Mouse (Mus musculus): ENCODE measurements around the gene 1700011L22Rik. TPM values are rescaled to one million over a fixed set of nuclear protein-coding genes. Genes with fewer than 3 reads are reported as not detected.

Gene 1700011L22Rik
- polyA plus RNA-seq, 1 experiment, result not detected

- no peaks in the 10 kb centered on the region for H3K36me3 ChIP-seq (ENCODE audit: control insufficient read depth, insufficient read depth, low read length)
Observed at GRCm38 (mm10) chr8:79274940-79275339, 26.6 kb upstream of the 1700011L22Rik start.

GRCm38 (mm10) chr8:79273776-79274175 is 25.4 kb upstream of the 1700011L22Rik start:
- H3K36me3 ChIP-seq (ENCODE audit: control insufficient read depth, insufficient read depth, low read length), result no peaks in the 10 kb centered on the region
- H3K27me3 ChIP-seq (ENCODE audit: control insufficient read depth, insufficient read depth, low read length), result no peaks in the 10 kb centered on the region
- no peak for TF ChIP-seq POLR2A (IDR thresholded peaks at IDR 0.05; ENCODE audit: control insufficient read depth, extremely low read depth, insufficient read depth, low read length, poor library complexity)
- no peak for TF ChIP-seq CTCF (IDR thresholded peaks at IDR 0.05; ENCODE audit: borderline replicate concordance, control insufficient read depth, extremely low read depth, insufficient read depth, low read length, poor library complexity)
- H3K4me1 ChIP-seq (replicated peaks; ENCODE audit: control insufficient read depth, insufficient read depth, low read length), result no peaks in the 10 kb centered on the region
- no peak overlapping the region for H3K27ac ChIP-seq (ENCODE audit: control insufficient read depth, insufficient read depth, low read length)
- 93% methylated on average over 6 of the region's 6 CpGs for WGBS
- DNase-seq, result no peak
- no peak overlapping the region for H3K4me3 ChIP-seq (ENCODE audit: control insufficient read depth, insufficient read depth, low read length)

More at GRCm38 (mm10) chr8:79274940-79275339, 26.6 kb upstream of the 1700011L22Rik start:
- Histone ChIP-seq H3K27me3 (ENCODE audit: control insufficient read depth, insufficient read depth, low read length) (no peaks in the 10 kb centered on the region), H3K4me1 (replicated peaks; ENCODE audit: control insufficient read depth, insufficient read depth, low read length) (no peaks in the 10 kb centered on the region), H3K4me3 (ENCODE audit: control insufficient read depth, insufficient read depth, low read length) (no peak overlapping the region), H3K27ac (ENCODE audit: control insufficient read depth, insufficient read depth, low read length) (no peak overlapping the region)
- 84% methylated on average over 10 of the region's 10 CpGs for whole genome bisulfite sequencing
- TF ChIP-seq CTCF (IDR thresholded peaks at IDR 0.05; ENCODE audit: borderline replicate concordance, control insufficient read depth, extremely low read depth, insufficient read depth, low read length, poor library complexity) (no peak), POLR2A (IDR thresholded peaks at IDR 0.05; ENCODE audit: control insufficient read depth, extremely low read depth, insufficient read depth, low read length, poor library complexity) (no peak)
- no peak for DNase-seq

- no peaks in the 10 kb centered on the region for H3K27me3 ChIP-seq (ENCODE audit: control insufficient read depth, insufficient read depth, low read length)
- DNase-seq, result no peak
- no peak overlapping the region for H3K27ac ChIP-seq (ENCODE audit: control insufficient read depth, insufficient read depth, low read length)
- TF ChIP-seq POLR2A (IDR thresholded peaks at IDR 0.05; ENCODE audit: control insufficient read depth, extremely low read depth, insufficient read depth, low read length, poor library complexity), result no peak
- TF ChIP-seq CTCF (IDR thresholded peaks at IDR 0.05; ENCODE audit: borderline replicate concordance, control insufficient read depth, extremely low read depth, insufficient read depth, low read length, poor library complexity), result no peak
- no peak overlapping the region for H3K4me3 ChIP-seq (ENCODE audit: control insufficient read depth, insufficient read depth, low read length)
- 91% methylated on average over 4 of the region's 4 CpGs for WGBS
- no peaks in the 10 kb centered on the region for H3K36me3 ChIP-seq (ENCODE audit: control insufficient read depth, insufficient read depth, low read length)
- no peaks in the 10 kb centered on the region for H3K4me1 ChIP-seq (replicated peaks; ENCODE audit: control insufficient read depth, insufficient read depth, low read length)
Observed at GRCm38 (mm10) chr8:79272676-79273075, 24.3 kb upstream of the 1700011L22Rik start.

GRCm38 (mm10) chr8:79268921-79269320 is 20.6 kb upstream of the 1700011L22Rik start:
- Histone ChIP-seq H3K4me3 (ENCODE audit: control insufficient read depth, insufficient read depth, low read length) (no peak overlapping the region), H3K4me1 (replicated peaks; ENCODE audit: control insufficient read depth, insufficient read depth, low read length) (no peaks in the 10 kb centered on the region), H3K27ac (ENCODE audit: control insufficient read depth, insufficient read depth, low read length) (no peak overlapping the region), H3K27me3 (ENCODE audit: control insufficient read depth, insufficient read depth, low read length) (no peaks in the 10 kb centered on the region), H3K36me3 (ENCODE audit: control insufficient read depth, insufficient read depth, low read length) (no peaks in the 10 kb centered on the region)
- WGBS, result 97% methylated on average over 7 of the region's 7 CpGs
- DNase-seq, result no peak
- no peak for TF ChIP-seq POLR2A (IDR thresholded peaks at IDR 0.05; ENCODE audit: control insufficient read depth, extremely low read depth, insufficient read depth, low read length, poor library complexity)
- no peak for TF ChIP-seq CTCF (IDR thresholded peaks at IDR 0.05; ENCODE audit: borderline replicate concordance, control insufficient read depth, extremely low read depth, insufficient read depth, low read length, poor library complexity)

- Histone ChIP-seq H3K4me3 (ENCODE audit: control insufficient read depth, insufficient read depth, low read length) (no peak overlapping the region), H3K27me3 (ENCODE audit: control insufficient read depth, insufficient read depth, low read length) (no peaks in the 10 kb centered on the region), H3K36me3 (ENCODE audit: control insufficient read depth, insufficient read depth, low read length) (no peaks in the 10 kb centered on the region), H3K27ac (ENCODE audit: control insufficient read depth, insufficient read depth, low read length) (no peak overlapping the region), H3K4me1 (replicated peaks; ENCODE audit: control insufficient read depth, insufficient read depth, low read length) (no peaks in the 10 kb centered on the region)
- TF ChIP-seq POLR2A (IDR thresholded peaks at IDR 0.05; ENCODE audit: control insufficient read depth, extremely low read depth, insufficient read depth, low read length, poor library complexity) (no peak), CTCF (IDR thresholded peaks at IDR 0.05; ENCODE audit: borderline replicate concordance, control insufficient read depth, extremely low read depth, insufficient read depth, low read length, poor library complexity) (no peak)
- DNase-seq, result no peak
- 95% methylated on average over 5 of the region's 5 CpGs for WGBS
Observed at GRCm38 (mm10) chr8:79261920-79262319, 13.6 kb upstream of the 1700011L22Rik start.

GRCm38 (mm10) chr8:79256076-79256705 is 7.8 kb upstream of the 1700011L22Rik start:
- H3K4me1 ChIP-seq (replicated peaks; ENCODE audit: control insufficient read depth, insufficient read depth, low read length), result no peaks in the 10 kb centered on the region
- no peaks in the 10 kb centered on the region for H3K36me3 ChIP-seq (ENCODE audit: control insufficient read depth, insufficient read depth, low read length)
- no peak for TF ChIP-seq POLR2A (IDR thresholded peaks at IDR 0.05; ENCODE audit: control insufficient read depth, extremely low read depth, insufficient read depth, low read length, poor library complexity)
- no peak for TF ChIP-seq CTCF (IDR thresholded peaks at IDR 0.05; ENCODE audit: borderline replicate concordance, control insufficient read depth, extremely low read depth, insufficient read depth, low read length, poor library complexity)
- DNase-seq, result no peak
- no peak overlapping the region for H3K27ac ChIP-seq (ENCODE audit: control insufficient read depth, insufficient read depth, low read length)
- no peaks in the 10 kb centered on the region for H3K27me3 ChIP-seq (ENCODE audit: control insufficient read depth, insufficient read depth, low read length)
- WGBS, result 89% methylated on average over 8 of the region's 8 CpGs
- no peak overlapping the region for H3K4me3 ChIP-seq (ENCODE audit: control insufficient read depth, insufficient read depth, low read length)

Data from thymus, adult 2 months (tissue).